Mouse (Mus musculus) myocyte (in vitro differentiated cells): Measurements from ENCODE around the gene 1600002K03Rik. TPM values are rescaled to one million over a fixed set of nuclear protein-coding genes. Genes with fewer than 3 reads are reported as not detected.
"Not testable (repeated sequence)": the region's sequence is repeated elsewhere in the genome, so short reads cannot be mapped to it uniquely, and the experiment has no call there.

Source experiments
- H3K27me3 ChIP-seq: one replicate; pipeline ENCODE4 v1.6.1; 2011; ENCODE audit not compliant: control insufficient read depth, insufficient read depth, insufficient read length
- H3K36me3 ChIP-seq: one replicate; pipeline ENCODE4 v1.6.1; 2011; ENCODE audit not compliant: control insufficient read depth, insufficient read depth
- H3K4me2 ChIP-seq: one replicate; pipeline ENCODE4 v1.6.1; 2011; ENCODE audit warnings: low read depth, control low read depth
- H3K4me3 ChIP-seq: one replicate; pipeline ENCODE4 v1.5.1; 2011; ENCODE audit warnings: mild to moderate bottlenecking, control low read depth, moderate library complexity
- H3K79me2 ChIP-seq: one replicate; pipeline ENCODE4 v1.6.1; 2011; ENCODE audit not compliant: control insufficient read depth, insufficient read depth
- H3ac ChIP-seq: one replicate; pipeline ENCODE4 v1.6.1; 2011; ENCODE audit not compliant: control insufficient read depth, insufficient read length
- CEBPB ChIP-seq: IDR thresholded peaks from 2 replicates; pipeline ENCODE4 v1.6.1; 2011; ENCODE audit warnings: mild to moderate bottlenecking, moderate library complexity; ENCODE audit not compliant: poor library complexity, insufficient read depth, severe bottlenecking
- E2F4 ChIP-seq: IDR thresholded peaks from one replicate; pipeline ENCODE4 v1.6.1; 2011; ENCODE audit warnings: mild to moderate bottlenecking, control low read depth, moderate library complexity; ENCODE audit not compliant: insufficient read depth
- MAX ChIP-seq: IDR thresholded peaks from one replicate; pipeline ENCODE4 v1.6.1; 2011; ENCODE audit warnings: low read depth, mild to moderate bottlenecking, control low read depth
- MYOD1 ChIP-seq, 3 experiments: IDR thresholded peaks; one replicate each; pipeline ENCODE4 v1.6.1; 2011; ENCODE audit warnings: control low read depth in 2 of 3, low read depth in 2 of 3, mild to moderate bottlenecking in 2 of 3, moderate library complexity in 1 of 3; ENCODE audit not compliant: insufficient read length in 2 of 3, control insufficient read depth in 1 of 3
- MYOG ChIP-seq, 3 experiments: IDR thresholded peaks; one replicate each; pipeline ENCODE4 v1.6.1; 2011; ENCODE audit warnings: control low read depth in 2 of 3, low read depth in 2 of 3, mild to moderate bottlenecking in 2 of 3; ENCODE audit not compliant: insufficient read length in 2 of 3, control insufficient read depth in 1 of 3, insufficient read depth in 1 of 3
- POLR2A ChIP-seq: IDR thresholded peaks from one replicate; pipeline ENCODE4 v1.6.1; 2011; ENCODE audit warnings: low read depth, mild to moderate bottlenecking, control low read depth, moderate library complexity; ENCODE audit not compliant: insufficient read length
- POLR2AphosphoS2 ChIP-seq: IDR thresholded peaks from one replicate; pipeline ENCODE4 v1.6.1; 2011; ENCODE audit warnings: low read depth, control low read depth; ENCODE audit not compliant: insufficient read length
- REST ChIP-seq: IDR thresholded peaks from one replicate; pipeline ENCODE4 v1.6.1; 2011; ENCODE audit warnings: mild to moderate bottlenecking, control low read depth, moderate library complexity; ENCODE audit not compliant: insufficient read depth, insufficient read length
- SRF ChIP-seq: IDR thresholded peaks from one replicate; pipeline ENCODE4 v1.6.1; 2011; ENCODE audit warnings: low read depth; ENCODE audit not compliant: control insufficient read depth, insufficient read length
- TCF12 ChIP-seq: IDR thresholded peaks from one replicate; pipeline ENCODE4 v1.6.1; 2011; ENCODE audit warnings: mild to moderate bottlenecking, control low read depth; ENCODE audit not compliant: poor library complexity, insufficient read depth, severe bottlenecking
- TCF3 ChIP-seq: IDR thresholded peaks from one replicate; pipeline ENCODE4 v1.6.1; 2011; ENCODE audit warnings: low read depth, control low read depth; ENCODE audit not compliant: insufficient read length
- USF1 ChIP-seq: IDR thresholded peaks from one replicate; pipeline ENCODE4 v1.6.1; 2011; ENCODE audit warnings: low read depth, mild to moderate bottlenecking, control low read depth, moderate library complexity
- polyA plus RNA-seq: library from polyadenylated mRNA; unstranded; fragments of >200 nt; fragmentation: generic; extraction: Trizol; gene quantifications from one replicate; pipeline ENCODE4 v1.2.1, GENCODE M21; 2012; ENCODE audit warnings: missing spikeins

Gene 1600002K03Rik
- polyA plus RNA-seq, 1 experiment, result 23.5 TPM

- H3K4me3 ChIP-seq, result no peak overlapping the region
- no peak overlapping the region for H3K4me2 ChIP-seq
- no peaks in the 10 kb centered on the region for H3K79me2 ChIP-seq
- no peaks in the 10 kb centered on the region for H3K27me3 ChIP-seq
- TF ChIP-seq CEBPB (no peak), E2F4 (no peak), REST (no peak), USF1 (no peak), MAX (no peak), MYOD1 (IDR thresholded peaks at IDR 0.05; ENCODE audit: control insufficient read depth in 1 of 3, insufficient read length in 2 of 3, low read depth in 2 of 3) (no peak), TCF12 (no peak), TCF3 (no peak), SRF (no peak), POLR2A (no peak), MYOG (IDR thresholded peaks at IDR 0.05; ENCODE audit: control insufficient read depth in 1 of 3, insufficient read depth in 1 of 3, insufficient read length in 2 of 3, low read depth in 2 of 3) (no peak), POLR2AphosphoS2 (no peak)
- H3ac ChIP-seq, result no peak overlapping the region
- H3K36me3 ChIP-seq, result no peaks in the 10 kb centered on the region
Observed at GRCm38 (mm10) chr10:80207201-80207600, 34.5 kb downstream of the 1600002K03Rik start.

- Histone ChIP-seq H3K4me2 (no peak overlapping the region), H3ac (no peak overlapping the region), H3K4me3 (no peak overlapping the region), H3K79me2 (no peaks in the 10 kb centered on the region), H3K36me3 (no peaks in the 10 kb centered on the region), H3K27me3 (no peaks in the 10 kb centered on the region)
- TF ChIP-seq E2F4, result no peak
- TF ChIP-seq POLR2AphosphoS2, result no peak
- no peak for TF ChIP-seq TCF3
- TF ChIP-seq SRF, result no peak
- no peak for TF ChIP-seq POLR2A
- no peak for TF ChIP-seq TCF12
- no peak for TF ChIP-seq MAX
- TF ChIP-seq CEBPB, result no peak
- no peak for TF ChIP-seq REST
- TF ChIP-seq MYOG (IDR thresholded peaks at IDR 0.05; ENCODE audit: control insufficient read depth in 1 of 3, insufficient read depth in 1 of 3, insufficient read length in 2 of 3, low read depth in 2 of 3), result no peak
- TF ChIP-seq USF1, result no peak
- no peak for TF ChIP-seq MYOD1 (IDR thresholded peaks at IDR 0.05; ENCODE audit: control insufficient read depth in 1 of 3, insufficient read length in 2 of 3, low read depth in 2 of 3)
Observed at GRCm38 (mm10) chr10:80207676-80208075, 34.9 kb downstream of the 1600002K03Rik start.

- no peaks in the 10 kb centered on the region for H3K79me2 ChIP-seq
- no peak overlapping the region for H3ac ChIP-seq
- no peak overlapping the region for H3K4me2 ChIP-seq
- H3K36me3 ChIP-seq, result no peaks in the 10 kb centered on the region
- TF ChIP-seq E2F4 (no peak), USF1 (no peak), MAX (no peak), MYOD1 (IDR thresholded peaks at IDR 0.05; ENCODE audit: control insufficient read depth in 1 of 3, insufficient read length in 2 of 3, low read depth in 2 of 3) (no peak), POLR2AphosphoS2 (no peak), REST (no peak), SRF (no peak), TCF12 (no peak), CEBPB (no peak), TCF3 (no peak), MYOG (IDR thresholded peaks at IDR 0.05; ENCODE audit: control insufficient read depth in 1 of 3, insufficient read depth in 1 of 3, insufficient read length in 2 of 3, low read depth in 2 of 3) (no peak), POLR2A (no peak)
- H3K4me3 ChIP-seq, result no peak overlapping the region
- no peaks in the 10 kb centered on the region for H3K27me3 ChIP-seq
Observed at GRCm38 (mm10) chr10:80208248-80208647, 35.5 kb downstream of the 1600002K03Rik start.

GRCm38 (mm10) chr10:80208841-80209371 lies 36.2 kb downstream of the 1600002K03Rik start:
- Histone ChIP-seq H3K79me2 (no peaks in the 10 kb centered on the region), H3K27me3 (no peaks in the 10 kb centered on the region), H3K4me3 (no peak overlapping the region), H3K4me2 (no peak overlapping the region), H3ac (no peak overlapping the region), H3K36me3 (no peaks in the 10 kb centered on the region)
- no peak for TF ChIP-seq POLR2AphosphoS2
- TF ChIP-seq POLR2A, result no peak
- TF ChIP-seq TCF12, result no peak

- not testable (repeated sequence) for H3K36me3 ChIP-seq, H3ac ChIP-seq, H3K4me2 ChIP-seq, H3K79me2 ChIP-seq, H3K4me3 ChIP-seq, H3K27me3 ChIP-seq
Observed at GRCm38 (mm10) chr10:80211547-80212103, 38.9 kb downstream of the 1600002K03Rik start.
